Mouse (Mus musculus) layer of hippocampus, adult 9-10 months (tissue): ENCODE measurements around the gene Gm17651.
A peak's percentile ranks its signal among the peaks of the same experiment; 100 is the strongest.

ENCODE experiments used
- DNase-seq: peaks from one replicate; pipeline ENCODE4 v3.0.0; 2022; ENCODE audit warnings: low spot score

The Gm17651 gene

GRCm38 (mm10) chr3:97674644-97675110 lies at the start of gene Gm17651:
Gene Gm17651, minus strand, starts transcription at chr3:97674694.
- DNase-seq: no peak

DNA sequence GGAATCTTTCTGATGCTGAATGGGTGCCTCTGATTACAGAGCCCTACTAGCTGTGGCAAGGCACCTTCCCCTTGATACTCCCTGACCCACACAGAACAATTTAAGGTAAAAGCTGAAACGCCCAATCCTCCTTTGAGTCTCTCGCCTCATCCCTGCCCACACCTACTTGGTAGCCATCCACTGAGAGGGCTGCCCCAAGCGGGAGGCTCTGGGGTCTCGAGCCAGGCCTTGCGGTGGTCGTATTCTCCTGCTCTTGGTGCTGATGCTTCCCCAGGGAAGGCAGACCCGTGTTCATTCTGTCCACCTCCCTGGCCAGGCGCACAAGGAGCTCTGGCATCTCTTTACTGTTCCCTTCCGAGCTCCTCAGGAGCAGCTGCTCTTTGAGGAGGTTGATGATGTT lies 44.6 kb upstream of the Gm17651 start:
- no peak for DNase-seq

GRCm38 (mm10) chr3:97715922-97716321 lies 41.4 kb upstream of the Gm17651 start:
- DNase-seq: no peak

DNA sequence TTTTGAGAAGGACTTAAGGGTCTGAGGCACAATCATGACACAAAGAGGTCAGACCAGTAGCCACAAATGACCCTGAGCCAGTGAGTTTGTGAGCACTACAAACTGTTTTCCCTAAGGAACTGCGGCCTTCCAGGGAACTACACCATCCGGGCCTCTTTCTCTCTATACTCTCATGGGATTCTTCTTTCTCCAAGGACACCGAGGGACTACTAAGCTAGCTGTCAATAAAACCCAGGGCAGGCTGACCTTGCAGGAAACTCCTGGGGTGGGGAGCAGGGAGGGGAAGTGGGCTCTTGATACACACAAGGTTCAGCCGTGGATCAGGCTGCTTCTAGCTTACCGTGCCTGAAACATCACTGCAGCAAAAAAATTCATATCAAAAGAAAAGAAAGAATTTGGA lies 36.4 kb upstream of the Gm17651 start:
- DNase-seq: no peak

GRCm38 (mm10) chr3:97710134-97710533 lies 35.6 kb upstream of the Gm17651 start:
- no peak for DNase-seq

GRCm38 (mm10) chr3:97706561-97706960 lies 32.1 kb upstream of the Gm17651 start:
- no peak for DNase-seq

DNA sequence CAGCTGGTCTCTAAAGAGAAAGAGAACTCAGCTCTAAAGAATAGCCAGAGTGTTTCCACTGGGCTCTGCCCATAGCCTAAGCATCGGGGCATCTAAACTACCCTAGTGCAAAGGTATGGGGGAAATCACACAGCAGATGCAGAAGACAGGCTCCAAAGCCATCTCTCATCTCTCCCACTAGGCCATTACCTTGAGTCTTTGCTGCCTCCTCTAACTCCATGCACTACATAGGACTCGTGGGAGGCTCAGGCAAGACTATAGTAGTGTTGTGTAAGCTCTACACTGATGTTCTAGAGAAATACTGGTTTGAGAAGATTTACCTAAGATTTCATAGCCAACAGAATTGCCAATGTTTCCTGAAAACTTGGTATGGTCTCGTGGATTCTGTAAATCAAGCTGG lies 31.0 kb upstream of the Gm17651 start:
- no peak for DNase-seq

DNA sequence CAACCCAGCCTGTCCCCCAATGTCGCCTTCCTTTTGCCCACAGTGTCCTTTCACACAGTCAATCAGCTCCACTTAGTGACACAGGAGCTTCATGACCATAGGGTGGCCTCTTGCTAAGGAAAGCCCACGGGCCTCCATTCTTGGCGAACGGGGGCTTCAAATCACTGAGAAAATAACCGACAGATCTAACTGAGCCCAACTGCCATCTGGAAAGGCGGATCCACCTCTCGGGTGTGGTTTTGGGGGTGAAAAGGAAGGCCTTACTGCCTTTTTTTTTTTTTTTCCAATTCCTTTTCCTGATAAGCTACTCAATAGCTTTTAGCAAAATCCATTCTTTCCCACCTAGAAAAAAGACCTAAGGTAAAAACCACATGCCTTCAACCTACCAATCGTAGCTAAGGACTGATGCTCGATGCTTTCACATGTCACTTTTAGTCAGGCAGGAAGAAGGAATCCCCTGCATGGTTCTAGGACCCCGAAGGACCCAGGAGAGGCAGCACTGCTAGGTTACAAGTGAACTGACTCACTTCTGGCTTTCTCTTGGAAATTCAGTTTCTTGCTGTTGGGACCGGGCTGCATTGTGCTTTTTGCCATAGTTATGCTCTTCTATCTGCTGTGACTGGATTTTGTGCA lies 28.1 kb upstream of the Gm17651 start:
- no peak for DNase-seq

- DNase-seq: no peak
Observed at GRCm38 (mm10) chr3:97701198-97701597, 26.7 kb upstream of the Gm17651 start.

- DNase-seq: no peak
Observed at GRCm38 (mm10) chr3:97699061-97699460, 24.6 kb upstream of the Gm17651 start.

GRCm38 (mm10) chr3:97697291-97697690 lies 22.8 kb upstream of the Gm17651 start:
- no peak for DNase-seq

GRCm38 (mm10) chr3:97696866-97697265 lies 22.4 kb upstream of the Gm17651 start:
- DNase-seq: no peak

- DNase-seq: no peak
Observed at GRCm38 (mm10) chr3:97693806-97694205, 19.3 kb upstream of the Gm17651 start.

GRCm38 (mm10) chr3:97691443-97692017 lies 17.0 kb upstream of the Gm17651 start:
- no peak for DNase-seq

DNA sequence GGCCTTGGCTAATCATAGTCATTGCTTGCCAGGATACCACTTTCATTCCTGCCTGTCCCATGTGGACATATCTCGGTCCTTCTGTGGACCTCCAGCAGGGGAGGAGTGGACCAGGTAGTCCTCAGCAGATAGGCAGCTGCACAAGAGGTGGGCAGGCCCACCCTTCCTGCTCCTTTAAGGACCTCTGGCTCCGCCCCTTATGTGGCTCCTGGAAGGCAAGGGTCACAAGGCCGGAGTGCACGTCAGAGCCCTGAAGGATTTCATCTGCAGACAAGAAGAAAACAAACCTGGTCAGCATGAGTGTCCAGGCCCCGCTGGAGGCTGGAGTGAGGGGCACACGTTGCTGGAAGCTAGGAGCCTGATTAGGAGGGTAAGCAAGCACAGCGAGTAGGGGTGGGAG lies 16.1 kb upstream of the Gm17651 start:
- no peak for DNase-seq

GRCm38 (mm10) chr3:97689289-97689688 lies 14.8 kb upstream of the Gm17651 start:
- DNase-seq: no peak

- DNase-seq: no peak
Observed at GRCm38 (mm10) chr3:97686372-97687117, 12.1 kb upstream of the Gm17651 start.

- DNase-seq: no peak
Observed at GRCm38 (mm10) chr3:97683560-97684195, 9.2 kb upstream of the Gm17651 start.

DNA sequence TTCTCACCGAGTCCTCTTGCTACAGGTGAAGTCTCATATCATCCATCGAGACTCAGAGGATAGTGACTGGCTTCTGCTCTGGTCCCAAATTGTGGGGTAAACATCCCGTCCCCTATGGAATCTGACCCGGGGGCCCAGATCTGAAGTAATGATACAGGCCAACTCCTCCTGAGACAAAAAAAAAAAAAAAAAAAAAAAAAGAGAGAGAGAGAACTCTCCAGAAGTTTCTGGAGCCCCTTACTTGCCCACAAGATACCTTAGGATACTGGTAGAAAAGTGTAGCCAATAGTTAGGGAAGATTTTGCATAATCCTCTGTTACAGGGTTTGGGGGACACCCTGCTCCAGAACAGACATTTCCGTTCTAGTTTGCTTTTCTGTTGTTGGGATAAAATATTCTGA lies 8.1 kb upstream of the Gm17651 start:
- no peak for DNase-seq

GRCm38 (mm10) chr3:97682159-97682502 lies 7.6 kb upstream of the Gm17651 start:
- DNase-seq: no peak

- peak; percentile 63 for DNase-seq
Observed at GRCm38 (mm10) chr3:97681321-97682158, 7.0 kb upstream of the Gm17651 start.
